Mouse (Mus musculus) A20 (cell line): ENCODE measurements around the gene Cdkl4.
"Not testable (repeated sequence)": the region's sequence is repeated elsewhere in the genome, so short reads cannot be mapped to it uniquely, and the experiment has no call there.

Source experiments
- DNase-seq: peaks from one replicate; pipeline ENCODE4 v3.0.0-alpha.2; 2011; ENCODE audit warnings: low read depth, low spot score

Cdkl4 gene

GRCm38 (mm10) chr17:80563762-80564610, 13.6 kb downstream of the Cdkl4 start:
- DNase-seq: peak; percentile 88

GRCm38 (mm10) chr17:80562792-80563191, 14.8 kb downstream of the Cdkl4 start:
- DNase-seq: no peak

- DNase-seq: peak; percentile 83
Measured at GRCm38 (mm10) chr17:80560669-80561401, 16.8 kb downstream of the Cdkl4 start.

- DNase-seq: no peak
Measured at GRCm38 (mm10) chr17:80559745-80560144, 17.9 kb downstream of the Cdkl4 start.

GRCm38 (mm10) chr17:80559050-80559449, 18.6 kb downstream of the Cdkl4 start:
- peak; percentile 65 for DNase-seq

- DNase-seq: no peak
Measured at GRCm38 (mm10) chr17:80558583-80558982, 19.0 kb downstream of the Cdkl4 start.

- no peak for DNase-seq
Measured at GRCm38 (mm10) chr17:80557461-80557860, 20.2 kb downstream of the Cdkl4 start.

GRCm38 (mm10) chr17:80553318-80554270, 24.0 kb downstream of the Cdkl4 start:
- DNase-seq: peak; percentile 91

GRCm38 (mm10) chr17:80552653-80553052, 25.0 kb downstream of the Cdkl4 start:
- peak; percentile 37 for DNase-seq

- no peak for DNase-seq
Measured at GRCm38 (mm10) chr17:80550981-80551380, 26.6 kb downstream of the Cdkl4 start.

- no peak for DNase-seq
Measured at GRCm38 (mm10) chr17:80546846-80547245, 30.8 kb downstream of the Cdkl4 start.

GRCm38 (mm10) chr17:80546227-80546626, 31.4 kb downstream of the Cdkl4 start:
- DNase-seq: no peak

- DNase-seq: no peak
Measured at GRCm38 (mm10) chr17:80543646-80544045, 34.0 kb downstream of the Cdkl4 start.

GRCm38 (mm10) chr17:80537136-80537535, 40.5 kb downstream of the Cdkl4 start:
- no peak for DNase-seq

- DNase-seq: no peak
Measured at GRCm38 (mm10) chr17:80535633-80536032, 42.0 kb downstream of the Cdkl4 start.

- not testable (repeated sequence) for DNase-seq
Measured at GRCm38 (mm10) chr17:80531351-80531750, 46.3 kb downstream of the Cdkl4 start.

GRCm38 (mm10) chr17:80523231-80523630, 54.4 kb downstream of the Cdkl4 start:
- DNase-seq: no peak

GRCm38 (mm10) chr17:80522229-80522556, 55.4 kb downstream of the Cdkl4 start:
- DNase-seq: no peak

- DNase-seq: no peak
Measured at GRCm38 (mm10) chr17:80521521-80522228, 55.9 kb downstream of the Cdkl4 start.

- no peak for DNase-seq
Measured at GRCm38 (mm10) chr17:80520537-80520936, 57.1 kb downstream of the Cdkl4 start.

GRCm38 (mm10) chr17:80518811-80519210, 58.8 kb downstream of the Cdkl4 start:
- no peak for DNase-seq
